In genomic region chr9:34054435-34054834, GRCm38 (mm10) we compare ENCODE assay signal across 9 mouse cellular contexts.
DNase-seq lines count a peak whose midpoint lies in the region; ATAC-seq and TF ChIP-seq lines count a peak whose summit lies in the region.
"Had no signal": no experiment of that assay in that cellular context is flagged by ENCODE, and none has a peak within 500 bp of the region (broad histone marks: within the 10 kb centered on the region; RNA-seq: fewer than 3 reads in every experiment).

No protein-coding gene starts in this region.

- H3K9me3 ChIP-seq in kidney, postnatal 0 days (replicated peaks; ENCODE audit: low read length), result no peaks in the 10 kb centered on the region
- H3K9me3 ChIP-seq in embryonic facial prominence, embryonic 11.5 days (replicated peaks; ENCODE audit: control insufficient read depth, low read length), result no peaks in the 10 kb centered on the region
- H3K9me3 ChIP-seq in liver, embryonic 12.5 days (replicated peaks), result no peaks in the 10 kb centered on the region

- H3K4me1 ChIP-seq in kidney, postnatal 0 days (replicated peaks; ENCODE audit: insufficient read depth, low read length), result no peaks in the 10 kb centered on the region
- no peaks in the 10 kb centered on the region for H3K4me1 ChIP-seq in embryonic facial prominence, embryonic 11.5 days (ENCODE audit: control insufficient read depth, insufficient read depth, low read length)
- H3K4me1 ChIP-seq in liver, embryonic 12.5 days, result no peaks in the 10 kb centered on the region

- peak; percentile 66 for TF ChIP-seq CTCF in kidney, postnatal 0 days (IDR thresholded peaks at IDR 0.05; ENCODE audit: low read depth)

- no peak overlapping the region for H3K4me3 ChIP-seq in kidney, postnatal 0 days (replicated peaks; ENCODE audit: low read depth, low read length)
- H3K4me3 ChIP-seq in embryonic facial prominence, embryonic 11.5 days (ENCODE audit: low read depth, low read length), result no peak overlapping the region
- no peak overlapping the region for H3K4me3 ChIP-seq in liver, embryonic 12.5 days

- ATAC-seq in kidney, postnatal 0 days (replicated peaks; ENCODE audit: low FRiP score, low read depth), result no peak
- no peak for ATAC-seq in embryonic facial prominence, embryonic 11.5 days (replicated peaks; ENCODE audit: insufficient number of reproducible peaks, low FRiP score, low TSS enrichment, low read depth)
- ATAC-seq in liver, embryonic 12.5 days, result no peak
- ATAC-seq in monocyte, adult 5-6 weeks (replicated peaks; ENCODE audit: insufficient number of reproducible peaks, low FRiP score, low TSS enrichment, poor library complexity, severe bottlenecking), result no peak

- no peaks in the 10 kb centered on the region for H3K36me3 ChIP-seq in kidney, postnatal 0 days (ENCODE audit: insufficient read depth, low read length)
- H3K36me3 ChIP-seq in embryonic facial prominence, embryonic 11.5 days (replicated peaks; ENCODE audit: control insufficient read depth, insufficient read depth, low read depth, low read length), result no peaks in the 10 kb centered on the region
- H3K36me3 ChIP-seq in liver, embryonic 12.5 days, result no peaks in the 10 kb centered on the region

- peak; percentile 2 to 15 for DNase-seq in adrenal gland, postnatal 36 days
- DNase-seq in adrenal gland, adult 8-10 months, result no peak
- DNase-seq in kidney, postnatal 0 days (ENCODE audit: low spot score), result peak; percentile 37
- no peak for DNase-seq in kidney, adult 11 months
- DNase-seq in 3T3-L1 (ENCODE audit: low read depth, low spot score), result peak; percentile 63
- peak; percentile 33 for DNase-seq in embryonic facial prominence, embryonic 11.5 days (ENCODE audit: low spot score)

- H3K27ac ChIP-seq in kidney, postnatal 0 days, result no peak overlapping the region
- no peak overlapping the region for H3K27ac ChIP-seq in embryonic facial prominence, embryonic 11.5 days (replicated peaks; ENCODE audit: low read depth, low read length)
- no peak overlapping the region for H3K27ac ChIP-seq in liver, embryonic 12.5 days

- 60% methylated on average over 2 of the region's 2 CpGs for WGBS in kidney, postnatal 0 days
- 67% methylated on average over 2 of the region's 2 CpGs for WGBS in embryonic facial prominence, embryonic 11.5 days
- 32% methylated on average over 2 of the region's 2 CpGs for WGBS in liver, embryonic 12.5 days (ENCODE audit: insufficient replicate concordance)

- no peak overlapping the region for H3K9ac ChIP-seq in kidney, postnatal 0 days (ENCODE audit: low read depth, low read length)
- H3K9ac ChIP-seq in embryonic facial prominence, embryonic 11.5 days (replicated peaks; ENCODE audit: low read length), result no peak overlapping the region
- no peak overlapping the region for H3K9ac ChIP-seq in liver, embryonic 12.5 days

- no peaks in the 10 kb centered on the region for H3K27me3 ChIP-seq in kidney, postnatal 0 days (ENCODE audit: insufficient read depth, low read length)
- H3K27me3 ChIP-seq in embryonic facial prominence, embryonic 11.5 days (ENCODE audit: control insufficient read depth, insufficient read depth, low read length), result no peaks in the 10 kb centered on the region
- no peaks in the 10 kb centered on the region for H3K27me3 ChIP-seq in liver, embryonic 12.5 days (replicated peaks)

- no peak overlapping the region for H3K4me2 ChIP-seq in kidney, postnatal 0 days (ENCODE audit: low read length)
- no peak overlapping the region for H3K4me2 ChIP-seq in embryonic facial prominence, embryonic 11.5 days (ENCODE audit: low read depth, low read length)
- H3K4me2 ChIP-seq in liver, embryonic 12.5 days, result no peak overlapping the region
- H3K4me2 ChIP-seq: midbrain, embryonic 11.5 days had no signal

Comparison
In these comparisons a context has a peak if more than half of its experiments do, and no peak if none do; other contexts are left out.
1. DNase-seq: peak in adrenal gland, postnatal 36 days (2 of 2), kidney, postnatal 0 days (single experiment), 3T3-L1 (single experiment) and embryonic facial prominence, embryonic 11.5 days (single experiment); none in adrenal gland, adult 8-10 months (single experiment) and kidney, adult 11 months (single experiment).